Mouse (Mus musculus) CD4-positive, CD25-positive, alpha-beta regulatory T cell, adult 2 months (primary cell): ENCODE measurements around the gene Plp1.

Experiments used
- DNase-seq: peaks from one replicate; pipeline ENCODE4 v3.0.0-alpha.2; 2012; ENCODE audit warnings: low read depth, low spot score

The Plp1 gene

DNA sequence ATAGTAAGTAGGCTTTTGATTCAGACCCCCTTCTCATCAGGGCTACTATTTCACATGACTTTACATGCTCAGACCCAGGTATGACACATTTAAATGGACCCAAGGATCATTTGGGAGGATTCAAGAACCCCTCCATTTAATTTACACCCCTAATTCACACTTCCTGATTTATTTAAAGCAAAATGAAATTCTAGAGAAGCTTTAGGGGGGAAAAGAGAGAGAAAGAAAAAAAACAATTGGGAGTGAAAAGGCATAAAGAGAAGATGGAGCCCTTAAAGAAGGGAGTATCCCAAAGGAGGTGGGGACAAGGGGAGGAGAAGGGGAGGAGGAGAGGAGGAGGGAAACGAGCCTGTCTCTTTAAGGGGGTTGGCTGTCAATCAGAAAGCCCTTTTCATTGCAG lies at the start of gene Plp1:
Gene Plp1, plus strand, starts transcription at position 301 of the 400 bp plus-strand sequence.
- DNase-seq: no peak

DNA sequence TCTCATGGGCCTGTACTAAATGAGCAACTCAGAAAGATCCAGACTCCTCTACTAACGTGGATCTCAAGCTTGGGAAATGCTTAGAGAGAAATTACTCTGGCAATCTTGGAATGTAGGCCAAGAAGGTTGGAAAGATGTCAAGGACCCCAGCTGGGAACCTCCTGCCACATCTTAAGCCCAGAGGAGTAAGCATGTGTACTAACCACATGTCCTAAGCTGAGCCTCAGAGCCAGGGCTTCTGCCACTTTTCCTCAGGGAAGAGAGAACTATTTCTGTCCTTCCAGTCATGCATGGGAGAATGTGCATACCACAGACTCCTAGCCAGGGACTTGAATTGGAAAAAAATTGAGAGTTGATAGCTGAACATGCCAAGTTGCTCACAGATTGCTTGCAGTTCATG lies 49.4 kb upstream of the Plp1 start:
- DNase-seq: no peak

DNA sequence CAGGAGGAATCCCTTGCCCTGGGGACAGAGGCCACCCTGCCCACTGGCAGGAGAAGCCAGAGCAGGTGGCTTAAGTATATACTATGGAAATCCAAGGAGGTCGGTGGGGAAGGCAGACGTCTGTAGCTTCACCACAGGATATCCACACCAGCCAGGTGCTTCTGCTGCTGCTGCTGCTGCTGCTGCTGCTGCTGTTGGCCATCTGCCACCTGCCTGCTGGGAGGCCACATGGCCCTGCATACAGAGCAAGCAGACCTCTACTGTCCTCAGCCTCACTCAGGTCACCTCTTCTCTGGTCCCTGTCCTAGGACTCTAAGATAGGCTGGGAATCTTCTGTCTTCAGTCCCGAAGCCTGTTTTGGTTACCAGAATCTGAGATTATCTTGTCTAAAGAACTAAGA lies 44.4 kb upstream of the Plp1 start:
- no peak for DNase-seq

DNA sequence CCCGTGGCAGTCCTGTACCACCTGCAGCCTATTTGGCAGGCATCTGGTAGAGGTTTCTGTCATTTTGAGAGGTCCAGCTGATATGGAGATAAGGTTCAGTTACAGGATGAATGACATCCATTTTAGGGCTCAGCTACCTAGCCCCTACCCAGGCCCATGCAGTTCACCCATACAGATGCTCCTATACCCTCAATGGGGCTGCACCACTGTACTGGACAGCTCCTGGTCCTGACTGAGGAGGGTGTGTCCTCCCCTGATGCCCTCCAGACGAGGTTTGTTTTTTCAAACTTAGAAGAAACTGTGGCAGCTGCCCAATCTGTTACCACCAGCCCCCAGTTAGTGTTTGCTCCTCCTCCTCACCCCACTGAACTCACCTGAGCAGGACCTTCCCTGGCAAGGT lies 43.2 kb upstream of the Plp1 start:
- DNase-seq: no peak

DNA sequence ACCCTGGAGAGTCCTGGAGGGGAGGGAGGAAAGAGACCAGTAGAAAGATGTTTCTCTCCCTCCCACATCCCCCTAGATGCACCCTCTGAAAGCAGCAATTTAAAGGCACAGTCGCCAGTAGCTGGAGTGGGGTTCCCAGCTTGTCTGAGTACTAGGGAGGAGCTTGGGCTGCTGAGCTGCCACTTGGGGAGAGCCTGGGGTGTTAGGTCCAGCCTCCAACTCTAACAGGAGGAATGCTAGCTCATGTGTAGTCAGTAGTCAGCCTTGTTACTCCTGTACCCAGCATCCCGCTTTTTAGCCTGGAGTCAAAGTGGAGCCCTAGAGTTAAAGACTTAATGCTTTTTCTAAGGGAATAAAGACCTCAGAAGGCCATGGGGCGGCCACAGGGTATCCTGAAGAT lies 42.4 kb upstream of the Plp1 start, which contains the start of gene Glra4:
Gene Glra4, minus strand, starts transcription at position 101 of the 400 bp plus-strand sequence.
- DNase-seq: no peak

DNA sequence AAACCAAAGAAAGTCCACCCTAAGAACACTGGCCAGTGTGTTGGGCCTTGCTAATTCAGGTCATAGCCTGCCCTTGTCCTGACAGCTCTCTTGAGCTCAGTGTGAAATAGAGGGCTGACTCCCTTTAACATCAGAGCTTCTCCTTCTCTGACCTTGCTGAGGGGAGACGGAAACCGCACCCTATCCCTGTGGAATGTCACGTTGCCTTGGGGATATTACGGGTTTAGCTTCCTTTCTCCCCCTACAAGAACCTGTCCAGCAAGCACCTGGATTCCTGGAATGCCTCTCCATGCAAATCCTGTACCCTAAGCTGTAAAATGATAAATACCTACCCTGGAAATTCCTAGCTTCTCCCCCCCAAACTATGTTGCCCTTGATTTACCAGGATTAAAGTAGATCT lies 33.0 kb upstream of the Plp1 start:
- no peak for DNase-seq

DNA sequence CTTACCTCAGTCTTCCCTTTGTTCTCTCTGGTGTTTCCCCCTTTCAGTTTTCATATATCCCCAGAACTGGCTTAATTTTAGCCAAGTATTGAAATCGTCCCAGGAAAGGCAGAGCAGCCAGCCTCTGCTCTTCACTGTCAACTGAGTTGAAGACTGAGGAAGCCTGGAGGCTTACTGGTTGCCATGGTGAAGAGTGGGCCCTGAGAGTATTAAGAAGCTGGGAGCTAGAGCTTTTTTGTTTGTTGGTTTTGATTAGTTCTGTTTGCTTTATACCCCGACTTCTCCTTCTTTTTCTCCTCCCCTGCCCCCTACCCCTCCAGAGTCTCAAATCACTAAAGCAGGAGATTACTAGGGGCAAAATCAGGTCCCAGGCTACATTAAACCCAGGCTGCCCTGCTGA lies 25.2 kb upstream of the Plp1 start:
- no peak for DNase-seq

DNA sequence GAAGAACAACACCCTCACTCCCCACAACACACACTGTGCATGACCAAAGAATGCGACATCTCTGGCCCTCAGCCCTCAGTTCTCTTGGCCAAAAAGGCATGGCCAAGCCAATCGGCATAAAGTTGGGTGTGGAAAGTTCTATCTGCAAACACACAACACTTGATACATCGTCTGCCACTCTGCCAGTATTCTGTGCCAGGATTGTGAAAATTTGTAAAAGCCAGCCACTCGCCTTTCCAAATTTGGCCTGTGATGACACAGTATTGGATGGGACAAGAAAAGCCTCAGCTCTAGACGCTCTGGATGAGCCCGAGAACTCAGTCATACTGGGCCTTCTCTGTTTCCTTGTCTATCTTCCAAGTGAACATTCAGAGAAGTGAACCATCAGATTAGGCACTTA lies 2.7 kb upstream of the Plp1 start:
- DNase-seq: no peak

DNA sequence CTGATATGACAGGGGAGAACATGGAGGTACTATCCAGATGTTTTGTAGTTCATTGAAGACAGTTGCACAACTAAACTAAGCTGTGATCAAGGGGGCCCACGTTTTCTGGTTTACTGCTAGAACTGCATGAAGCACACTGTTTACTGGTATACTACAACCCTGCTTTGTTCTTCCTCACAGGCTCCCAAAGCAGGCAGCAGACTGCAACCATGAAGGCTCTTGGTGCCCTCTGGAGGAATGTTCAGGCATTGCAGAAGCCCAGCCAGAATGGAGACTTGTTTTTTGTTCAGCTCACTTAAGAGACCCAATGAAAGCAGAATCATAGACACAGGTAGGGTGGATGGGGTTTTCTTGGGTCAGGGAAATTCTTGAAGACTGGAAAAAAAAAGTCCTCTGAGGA lies 2.2 kb upstream of the Plp1 start:
- DNase-seq: peak; percentile 68

DNA sequence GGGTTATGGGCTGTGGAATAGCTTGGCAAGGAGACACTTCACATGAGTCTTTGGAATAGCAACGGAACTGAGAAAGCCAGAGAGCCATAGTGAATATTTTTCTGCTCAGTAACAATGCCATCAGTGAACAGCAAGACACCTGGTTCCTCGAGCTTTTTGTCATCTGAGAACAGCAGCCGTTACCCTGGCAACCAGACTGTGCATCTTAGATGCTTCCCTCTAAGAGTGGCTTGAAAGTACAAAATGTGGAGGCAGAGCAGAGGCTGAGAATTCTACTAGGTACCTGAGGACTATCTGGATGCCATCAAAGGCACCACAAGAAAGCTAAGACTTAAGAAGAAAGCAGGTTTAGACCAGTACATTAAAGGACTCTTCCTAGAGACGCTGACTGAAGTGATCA lies 2.5 kb downstream of the Plp1 start:
- no peak for DNase-seq

DNA sequence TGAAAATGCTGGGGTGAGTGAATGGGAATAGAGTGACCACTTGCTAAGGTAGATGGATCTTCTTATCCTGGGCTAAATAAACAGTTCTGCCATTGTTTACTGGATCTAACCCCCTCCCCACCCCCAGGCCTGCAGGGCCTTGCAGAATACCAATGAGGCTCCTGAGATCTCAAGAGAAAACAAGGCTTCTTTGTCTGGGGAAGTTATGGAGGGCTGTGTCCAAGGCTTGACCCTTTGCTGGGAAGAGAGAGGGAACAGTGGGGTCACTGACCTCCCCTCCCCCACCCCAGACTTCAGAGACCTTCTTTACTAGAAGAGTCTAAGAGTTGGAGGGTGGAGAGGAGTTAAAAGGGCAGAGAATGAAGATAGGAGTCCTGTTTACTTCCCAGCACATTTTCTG lies 6.1 kb downstream of the Plp1 start:
- DNase-seq: no peak

DNA sequence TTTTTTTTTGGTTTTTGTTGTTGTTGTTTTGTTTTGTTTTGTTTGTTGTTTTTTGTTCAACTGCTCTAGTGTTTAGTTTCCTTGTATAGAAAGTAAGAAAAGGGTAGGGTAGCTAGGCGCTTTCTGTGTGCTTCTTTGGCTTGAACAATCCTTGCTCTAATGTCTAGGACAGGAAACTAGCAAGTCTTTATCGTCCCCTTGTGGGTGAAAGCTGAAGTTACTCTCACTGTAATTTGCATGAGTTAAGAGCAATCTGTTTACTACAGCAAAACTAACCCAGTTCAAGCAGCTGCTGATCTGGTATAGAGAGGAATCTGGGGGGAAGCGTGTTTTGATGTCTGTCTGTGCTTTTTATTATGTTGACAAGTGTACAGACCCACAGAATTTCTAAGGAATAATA lies 27.8 kb downstream of the Plp1 start:
- DNase-seq: peak; percentile 6

DNA sequence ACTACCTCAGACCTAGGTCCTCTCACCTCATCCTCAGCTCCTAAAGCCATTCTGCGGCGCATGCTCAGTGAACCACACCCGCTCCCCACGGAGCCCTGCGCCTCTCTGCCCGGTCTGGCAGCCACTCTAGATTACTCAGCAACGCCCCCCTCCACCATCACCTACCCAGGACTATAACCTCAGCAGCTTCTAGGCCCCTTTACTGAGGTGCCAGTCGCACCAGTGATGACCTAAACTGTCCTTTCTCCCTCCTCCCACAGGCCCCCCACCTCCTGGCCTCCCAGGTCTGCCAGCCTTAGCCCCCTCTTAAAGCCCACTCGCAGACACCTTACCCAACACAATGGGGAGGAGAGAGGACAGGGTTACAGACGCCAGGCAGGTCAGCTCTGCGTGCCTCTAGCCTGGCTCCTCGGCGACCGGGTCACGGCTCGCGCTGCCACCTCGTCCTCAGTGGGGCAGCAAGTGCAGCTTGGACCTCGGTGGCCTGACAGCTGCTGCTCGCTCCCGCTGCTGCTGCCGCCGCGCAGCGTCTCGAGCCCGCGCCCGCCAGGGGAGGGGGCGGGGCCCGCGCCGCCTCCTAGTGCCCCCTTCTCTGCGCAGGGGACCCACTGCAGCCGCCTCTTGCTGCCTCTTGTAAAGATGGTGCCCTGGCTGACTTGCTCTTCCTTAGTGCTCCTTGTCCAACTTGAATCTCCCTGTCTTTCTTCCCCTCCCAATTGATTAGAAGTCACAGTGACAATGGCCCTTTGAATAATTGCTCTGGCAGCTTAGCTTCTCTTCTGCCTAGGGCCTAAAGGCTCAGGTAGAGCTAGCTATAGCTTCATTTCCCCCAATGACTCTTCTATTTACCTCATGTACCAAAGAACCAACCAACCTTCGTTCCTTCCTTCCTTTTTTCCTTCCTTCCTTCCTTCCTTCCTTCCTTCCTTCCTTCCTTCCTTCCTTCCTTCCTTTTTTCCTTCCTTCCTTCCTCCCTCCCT lies 45.9 kb downstream of the Plp1 start, which contains the start of gene Rab9b:
Gene Rab9b, minus strand, starts transcription at position 695 of the 980 bp plus-strand sequence.
- DNase-seq: peak; percentile 0
